Mouse (Mus musculus): ENCODE results near the gene Ranbp2.

Ranbp2 gene

GRCm38 (mm10) chr10:58446384-58447279 is at the start of gene Ranbp2:
Ranbp2 (plus strand) TSS chr10:58446920.
- peak; percentile 99 for DNase-seq (ENCODE audit: low spot score)

DNA sequence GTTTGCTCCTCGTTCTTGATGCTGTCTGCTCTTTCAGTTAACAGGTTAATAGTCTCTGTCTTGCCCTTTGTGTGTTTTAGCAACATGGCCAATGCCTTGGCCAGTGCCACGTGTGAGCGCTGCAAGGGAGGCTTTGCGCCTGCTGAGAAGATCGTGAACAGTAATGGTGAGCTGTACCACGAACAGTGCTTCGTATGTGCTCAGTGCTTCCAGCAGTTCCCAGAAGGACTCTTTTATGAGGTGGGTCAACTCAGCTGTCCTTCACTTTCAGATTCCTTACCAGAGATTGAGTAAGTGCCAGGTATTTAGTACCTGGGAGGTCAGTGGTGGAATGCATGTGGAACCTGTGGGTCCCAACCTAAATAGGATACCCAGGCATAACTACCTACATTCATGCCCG is 47.8 kb upstream of the Ranbp2 start:
- no peak for DNase-seq (ENCODE audit: low spot score)

GRCm38 (mm10) chr10:58401838-58402237 is 44.9 kb upstream of the Ranbp2 start:
- DNase-seq (ENCODE audit: low spot score) = no peak

GRCm38 (mm10) chr10:58404639-58405038 is 42.1 kb upstream of the Ranbp2 start:
- DNase-seq (ENCODE audit: low spot score) = no peak

DNA sequence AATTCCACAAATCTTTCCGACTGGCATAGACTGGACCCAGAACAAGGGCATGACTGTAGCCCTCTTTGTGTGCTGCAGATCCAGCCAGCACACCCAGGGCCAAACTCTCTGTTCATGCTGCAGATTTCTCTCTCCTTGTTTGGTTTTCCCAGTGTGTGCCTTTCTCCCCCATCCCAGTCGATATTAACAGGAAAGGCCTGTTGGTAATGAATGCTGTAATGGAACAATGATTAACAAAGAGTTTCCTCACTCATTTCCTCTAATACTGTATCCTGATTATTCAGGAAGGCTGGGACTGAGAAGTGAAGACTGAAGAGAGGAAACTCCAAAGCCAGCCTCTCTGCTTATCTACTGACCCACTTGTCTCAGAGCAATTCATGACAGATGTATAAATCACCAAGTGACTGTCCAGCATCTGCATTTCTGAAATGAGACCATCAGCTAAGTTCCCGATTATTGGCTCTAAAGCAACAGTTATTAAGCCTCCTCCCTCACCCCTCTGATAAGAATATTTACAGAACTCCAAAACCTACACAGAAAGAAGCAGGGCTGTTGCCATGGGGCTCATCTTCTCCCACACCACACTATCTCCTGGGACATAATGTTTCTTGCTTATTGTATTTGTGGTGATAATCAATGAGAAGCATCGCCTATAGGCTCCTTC is 41.3 kb upstream of the Ranbp2 start:
- no peak for DNase-seq (ENCODE audit: low spot score)

GRCm38 (mm10) chr10:58405949-58406305 is 40.8 kb upstream of the Ranbp2 start:
- DNase-seq (ENCODE audit: low spot score) = no peak

GRCm38 (mm10) chr10:58412331-58412730 is 34.4 kb upstream of the Ranbp2 start:
- no peak for DNase-seq (ENCODE audit: low spot score)

- no peak for DNase-seq (ENCODE audit: low spot score)
Measured at GRCm38 (mm10) chr10:58412852-58413251, 33.9 kb upstream of the Ranbp2 start.

GRCm38 (mm10) chr10:58416702-58417101 is 30.0 kb upstream of the Ranbp2 start:
- DNase-seq (ENCODE audit: low spot score) = no peak

DNA sequence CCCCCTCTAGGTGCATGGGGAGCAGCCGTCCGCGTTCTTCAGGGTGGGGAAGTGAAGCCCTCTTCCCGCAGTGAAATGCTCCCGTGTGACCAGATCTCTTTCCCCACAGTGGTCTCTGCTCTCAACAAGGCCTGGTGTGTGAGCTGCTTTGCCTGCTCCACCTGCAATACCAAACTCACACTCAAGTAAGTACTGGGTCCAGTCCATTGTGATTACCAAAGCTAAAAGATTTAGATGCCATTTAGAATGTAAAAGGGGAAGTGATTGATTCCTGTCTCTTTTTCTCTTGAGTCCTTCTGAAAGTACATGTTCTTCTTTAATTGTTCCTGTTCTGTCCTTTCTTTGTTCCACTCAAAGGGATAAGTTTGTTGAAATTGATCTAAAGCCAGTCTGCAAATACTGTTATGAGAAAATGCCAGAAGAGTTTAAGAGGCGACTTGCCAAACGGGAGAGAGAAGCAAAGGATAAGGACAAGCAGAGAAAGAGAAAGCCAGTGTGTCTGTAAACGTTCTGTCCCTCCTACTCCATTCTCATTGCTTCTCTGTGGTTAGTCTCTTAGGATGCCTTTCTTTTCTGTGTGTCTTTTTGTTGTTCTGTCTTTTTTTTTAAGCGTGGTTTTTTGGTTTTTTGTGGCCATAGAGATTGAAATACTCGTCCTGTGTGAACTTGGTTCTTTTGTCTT is 28.3 kb upstream of the Ranbp2 start:
- no peak for DNase-seq (ENCODE audit: low spot score)

DNA sequence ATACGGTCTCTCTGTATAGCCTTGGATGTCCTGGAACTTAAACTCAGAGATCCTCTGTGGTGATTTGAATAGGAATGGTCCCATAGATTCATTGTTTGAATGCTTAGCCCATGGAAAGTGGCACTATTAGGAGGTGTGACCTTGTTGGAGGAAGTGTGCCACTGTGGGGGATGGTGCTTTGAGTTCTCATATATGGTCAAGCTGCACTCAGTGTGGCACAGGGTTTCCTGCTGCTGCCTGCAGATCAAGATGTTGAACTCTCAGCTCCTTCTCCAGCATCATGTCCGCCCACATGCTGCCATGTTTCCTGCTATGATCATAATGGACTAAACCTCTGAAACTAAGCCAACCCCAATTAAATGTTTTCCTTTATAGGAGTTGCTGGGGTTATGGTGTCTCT is 18.8 kb upstream of the Ranbp2 start:
- DNase-seq (ENCODE audit: low spot score) = no peak

DNA sequence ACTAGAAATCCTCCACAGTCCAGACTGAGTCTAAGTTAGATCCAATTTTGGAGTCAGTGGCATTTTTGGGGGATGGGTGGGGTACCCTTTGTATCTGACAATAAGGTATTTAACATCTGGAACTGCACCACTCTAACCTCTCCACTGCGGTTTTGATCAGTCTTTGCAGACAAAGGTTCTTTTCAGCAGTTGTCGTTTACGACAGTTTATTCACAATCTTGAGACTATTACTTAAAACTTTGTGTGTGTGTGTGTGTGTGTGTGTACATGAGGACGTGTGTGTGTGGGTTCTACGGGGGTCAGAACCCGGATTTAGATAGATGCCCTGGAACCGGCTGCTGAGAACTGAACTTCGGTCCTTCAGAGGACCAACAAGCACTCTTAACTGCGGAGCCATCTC is 870 bp upstream of the Ranbp2 start:
- peak; percentile 7 for DNase-seq (ENCODE audit: low spot score)

GRCm38 (mm10) chr10:58447280-58447781 is 611 bp downstream of the Ranbp2 start:
- no peak for DNase-seq (ENCODE audit: low spot score)

DNA sequence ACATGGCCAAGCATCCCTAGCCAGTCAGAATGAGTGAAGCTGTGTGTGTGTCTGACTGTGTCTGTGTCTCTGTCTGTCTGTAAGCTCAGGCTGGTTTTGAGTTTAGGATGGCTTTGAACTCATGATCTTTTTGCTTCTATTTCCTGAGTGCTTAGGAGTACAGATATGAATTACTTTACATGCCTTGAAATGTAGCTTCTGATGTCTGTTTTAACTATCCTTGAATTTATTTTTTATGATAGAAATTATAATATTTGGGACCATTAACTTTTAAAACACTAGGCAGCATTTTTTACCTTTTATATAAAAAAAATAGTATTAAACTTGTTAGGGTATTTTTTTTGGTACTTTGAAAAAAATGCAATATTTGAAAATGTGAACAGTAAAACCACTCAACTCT is 4.9 kb downstream of the Ranbp2 start:
- no peak for DNase-seq (ENCODE audit: low spot score)

- DNase-seq (ENCODE audit: low spot score) = no peak
Measured at GRCm38 (mm10) chr10:58452185-58452584, 5.5 kb downstream of the Ranbp2 start.

DNA sequence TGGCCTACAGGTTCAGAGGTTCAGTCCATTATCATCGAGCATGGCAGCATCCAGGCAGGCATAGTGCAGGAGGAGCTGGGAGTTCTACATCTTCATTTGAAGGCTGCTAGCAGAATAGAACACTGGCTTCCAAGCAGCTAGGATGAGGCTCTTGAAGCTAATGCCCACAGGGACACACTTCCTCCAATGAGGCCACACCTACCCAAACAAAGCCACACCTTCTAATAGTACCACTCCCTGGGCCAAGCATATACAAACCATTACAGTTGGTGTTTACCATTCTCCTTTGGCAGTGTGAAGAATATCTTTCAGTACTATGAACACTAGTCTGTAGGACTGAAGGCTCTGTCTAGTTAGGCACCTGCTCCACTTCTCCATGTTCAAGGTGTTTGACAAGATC is 13.2 kb downstream of the Ranbp2 start:
- DNase-seq (ENCODE audit: low spot score) = no peak

DNA sequence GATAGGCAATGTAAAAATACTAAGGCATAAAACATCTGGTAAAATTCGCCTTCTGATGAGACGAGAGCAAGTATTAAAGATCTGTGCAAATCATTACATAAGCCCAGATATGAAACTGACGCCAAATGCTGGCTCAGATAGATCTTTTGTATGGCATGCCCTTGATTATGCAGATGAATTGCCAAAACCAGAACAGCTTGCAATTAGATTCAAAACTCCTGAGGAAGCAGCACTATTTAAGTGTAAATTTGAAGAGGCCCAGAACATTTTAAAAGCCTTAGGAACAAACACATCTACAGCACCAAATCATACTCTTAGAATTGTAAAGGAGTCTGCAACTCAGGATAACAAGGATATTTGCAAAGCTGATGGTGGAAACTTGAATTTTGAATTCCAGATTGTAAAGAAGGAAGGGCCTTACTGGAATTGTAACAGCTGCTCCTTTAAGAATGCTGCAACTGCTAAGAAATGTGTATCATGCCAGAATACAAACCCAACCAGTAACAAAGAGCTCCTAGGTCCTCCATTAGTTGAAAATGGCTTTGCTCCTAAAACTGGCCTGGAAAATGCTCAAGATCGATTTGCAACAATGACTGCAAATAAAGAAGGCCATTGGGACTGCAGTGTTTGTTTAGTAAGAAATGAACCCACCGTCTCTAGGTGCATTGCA is 30.5 kb downstream of the Ranbp2 start:
- no peak for DNase-seq (ENCODE audit: low spot score)

- no peak for DNase-seq (ENCODE audit: low spot score)
Measured at GRCm38 (mm10) chr10:58478071-58478578, 31.4 kb downstream of the Ranbp2 start.

DNA sequence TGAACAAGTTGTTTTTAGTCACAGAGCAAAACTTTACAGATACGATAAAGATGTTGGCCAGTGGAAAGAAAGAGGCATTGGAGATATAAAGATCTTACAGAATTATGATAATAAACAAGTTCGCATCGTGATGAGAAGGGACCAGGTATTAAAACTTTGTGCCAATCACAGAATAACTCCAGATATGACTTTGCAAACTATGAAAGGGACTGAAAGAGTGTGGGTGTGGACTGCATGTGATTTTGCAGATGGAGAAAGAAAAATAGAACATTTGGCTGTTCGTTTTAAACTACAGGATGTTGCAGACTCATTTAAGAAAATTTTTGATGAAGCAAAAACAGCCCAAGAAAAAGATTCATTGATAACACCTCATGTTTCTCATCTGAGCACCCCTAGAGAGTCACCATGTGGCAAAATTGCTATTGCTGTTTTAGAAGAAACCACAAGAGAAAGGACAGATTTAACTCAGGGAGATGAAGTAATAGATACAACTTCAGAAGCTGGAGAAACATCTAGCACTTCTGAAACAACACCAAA is 33.3 kb downstream of the Ranbp2 start:
- DNase-seq (ENCODE audit: low spot score) = no peak

GRCm38 (mm10) chr10:58491031-58491430 is 44.3 kb downstream of the Ranbp2 start:
- DNase-seq (ENCODE audit: low spot score) = no peak

DNA sequence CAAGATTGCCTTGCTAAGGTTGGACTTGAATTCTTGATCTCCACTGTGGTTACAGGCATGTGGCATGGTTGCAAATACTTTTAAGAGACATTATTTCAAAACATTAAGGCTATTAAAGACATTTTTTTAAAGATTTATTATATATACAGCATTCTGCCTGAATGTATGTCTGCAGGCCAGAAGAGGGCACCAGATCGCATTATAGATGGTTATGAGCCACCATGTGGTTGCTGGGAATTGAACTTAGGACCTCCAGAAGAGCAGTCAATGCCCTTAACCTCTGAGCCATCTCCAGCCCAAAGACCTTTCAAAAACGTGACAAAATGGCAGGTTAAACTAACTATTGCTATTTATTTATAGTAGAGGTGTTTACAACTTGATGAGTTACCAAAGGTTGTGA is 48.9 kb downstream of the Ranbp2 start:
- DNase-seq (ENCODE audit: low spot score) = no peak

- no peak for DNase-seq (ENCODE audit: low spot score)
Measured at GRCm38 (mm10) chr10:58496732-58497131, 50.0 kb downstream of the Ranbp2 start.
